Mouse (Mus musculus): ENCODE data around the gene Lsr. TPM values are rescaled to one million over a fixed set of nuclear protein-coding genes. Genes with fewer than 3 reads are reported as not detected.

Gene Lsr
- polyA plus RNA-seq, 1 experiment from 2014 or later: 10.2 TPM

DNA sequence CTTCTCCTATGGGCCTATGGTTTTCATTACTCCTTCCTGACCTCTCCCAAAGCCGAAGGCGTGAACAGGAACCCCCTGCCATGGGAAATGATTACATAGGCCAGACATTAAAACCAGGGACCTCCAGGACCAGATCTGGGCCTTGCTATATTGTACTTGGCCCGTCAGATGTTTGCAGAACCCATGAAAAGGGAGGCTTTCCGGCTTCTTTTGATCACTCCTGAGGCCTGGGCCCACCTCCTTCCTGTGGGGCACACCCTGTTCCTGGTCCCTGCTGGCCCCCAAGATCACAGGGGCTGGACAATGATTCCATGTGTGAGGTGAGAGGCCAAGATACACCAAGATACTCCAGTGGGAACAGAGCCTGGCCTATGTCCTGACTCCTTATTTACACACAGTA is 4.1 kb downstream of the Lsr start:
- Histone ChIP-seq H3K4me3 (ENCODE audit: low read depth, low read length) (no peak overlapping the region), H3K9ac (replicated peaks; ENCODE audit: low read depth, low read length) (no peak overlapping the region), H3K36me3 (ENCODE audit: control insufficient read depth, insufficient read depth, low read length) (no peaks in the 10 kb centered on the region), H3K9me3 (ENCODE audit: control insufficient read depth, low read length) (no peaks in the 10 kb centered on the region), H3K27ac (ENCODE audit: low read depth, low read length) (no peak overlapping the region), H3K4me1 (ENCODE audit: control insufficient read depth, insufficient read depth, low read length) (peaks cover 7% of the 10 kb centered on the region; the same call in 1 of the 2 replicates), H3K4me2 (ENCODE audit: low read depth, low read length) (no peak overlapping the region), H3K27me3 (ENCODE audit: control insufficient read depth, insufficient read depth, low read length) (peaks cover 11% of the 10 kb centered on the region)
- WGBS: 85% methylated on average over 4 of the region's 4 CpGs
- no peak for ATAC-seq (ENCODE audit: low read depth)

DNA sequence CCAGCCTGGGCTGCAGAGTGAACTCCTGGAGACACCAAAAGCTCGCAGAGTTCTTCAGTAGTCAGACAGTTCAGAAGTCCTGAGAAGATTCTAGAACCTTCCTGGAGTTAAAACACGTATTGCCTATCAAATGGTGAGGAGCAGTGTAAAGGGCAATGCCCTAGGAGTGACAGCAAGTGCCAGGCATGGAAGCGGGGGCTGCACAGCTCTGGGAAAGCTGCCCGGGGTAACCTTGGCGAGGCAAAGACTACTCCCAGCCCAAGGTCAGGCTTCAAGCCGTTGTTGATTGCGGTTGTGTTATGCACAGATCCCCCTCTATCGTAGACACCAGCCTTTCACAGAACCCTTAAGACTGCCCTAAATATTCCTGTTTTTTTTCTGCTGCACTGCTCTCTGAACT is 4.7 kb downstream of the Lsr start:
- ATAC-seq (ENCODE audit: low read depth): no peak
- H3K27ac ChIP-seq (ENCODE audit: low read depth, low read length): no peak overlapping the region
- no peak overlapping the region for H3K4me2 ChIP-seq (ENCODE audit: low read depth, low read length)
- H3K4me3 ChIP-seq (ENCODE audit: low read depth, low read length): no peak overlapping the region
- H3K36me3 ChIP-seq (ENCODE audit: control insufficient read depth, insufficient read depth, low read length): no peaks in the 10 kb centered on the region
- H3K4me1 ChIP-seq (ENCODE audit: control insufficient read depth, insufficient read depth, low read length): peaks cover 6% of the 10 kb centered on the region; the same call in 1 of the 2 replicates
- WGBS: 94% methylated on average over 8 of the region's 8 CpGs
- H3K9me3 ChIP-seq (ENCODE audit: control insufficient read depth, low read length): no peaks in the 10 kb centered on the region
- H3K9ac ChIP-seq (replicated peaks; ENCODE audit: low read depth, low read length): no peak overlapping the region
- peaks cover 11% of the 10 kb centered on the region for H3K27me3 ChIP-seq (ENCODE audit: control insufficient read depth, insufficient read depth, low read length)

DNA sequence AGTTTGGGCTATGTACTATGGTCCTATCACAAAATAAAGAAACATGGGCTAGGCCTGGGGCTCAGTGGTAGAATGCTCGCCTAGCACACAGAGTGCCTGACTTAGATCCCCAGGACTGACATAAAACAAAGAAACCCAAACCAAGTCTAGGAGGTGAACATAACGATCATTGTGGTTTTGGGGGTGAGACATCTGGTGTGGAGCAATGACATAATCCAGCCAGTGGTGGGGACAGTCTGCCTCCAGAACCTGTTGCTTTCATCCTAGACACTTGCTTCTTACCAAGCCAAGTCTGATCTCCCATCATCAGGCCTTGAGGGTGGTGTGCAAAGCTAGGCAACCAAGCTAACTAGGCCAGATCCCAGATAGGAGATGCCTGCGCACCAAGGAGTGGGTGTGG is 6.6 kb downstream of the Lsr start:
- Histone ChIP-seq H3K36me3 (ENCODE audit: control insufficient read depth, insufficient read depth, low read length) (no peaks in the 10 kb centered on the region), H3K4me2 (ENCODE audit: low read depth, low read length) (no peak overlapping the region), H3K4me3 (ENCODE audit: low read depth, low read length) (no peak overlapping the region), H3K9me3 (ENCODE audit: control insufficient read depth, low read length) (no peaks in the 10 kb centered on the region), H3K9ac (replicated peaks; ENCODE audit: low read depth, low read length) (no peak overlapping the region), H3K4me1 (ENCODE audit: control insufficient read depth, insufficient read depth, low read length) (no peaks in the 10 kb centered on the region), H3K27me3 (ENCODE audit: control insufficient read depth, insufficient read depth, low read length) (no peaks in the 10 kb centered on the region), H3K27ac (ENCODE audit: low read depth, low read length) (no peak overlapping the region)
- WGBS: 88% methylated on average over 3 of the region's 3 CpGs
- no peak for ATAC-seq (ENCODE audit: low read depth)

DNA sequence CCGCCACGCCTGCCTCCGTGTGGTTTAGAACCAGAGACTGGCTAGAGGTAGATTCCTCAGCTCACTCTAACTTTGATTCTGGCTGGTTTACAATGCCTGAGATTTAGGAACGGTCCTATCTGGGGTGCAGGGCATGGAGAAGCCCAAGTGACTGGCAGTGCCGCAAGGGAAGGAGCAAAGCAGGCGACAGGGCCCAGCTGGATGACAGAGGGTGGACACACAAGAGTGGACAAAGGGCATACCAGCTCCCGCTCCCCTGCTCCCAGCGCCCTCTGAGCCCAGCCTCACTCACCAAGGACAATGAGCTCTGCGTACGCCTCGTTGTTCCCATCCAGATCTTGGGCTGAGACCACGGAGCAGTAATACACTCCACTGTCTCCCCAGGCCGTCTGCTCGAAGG is 7.6 kb downstream of the Lsr start:
- no peak for ATAC-seq (ENCODE audit: low read depth)

DNA sequence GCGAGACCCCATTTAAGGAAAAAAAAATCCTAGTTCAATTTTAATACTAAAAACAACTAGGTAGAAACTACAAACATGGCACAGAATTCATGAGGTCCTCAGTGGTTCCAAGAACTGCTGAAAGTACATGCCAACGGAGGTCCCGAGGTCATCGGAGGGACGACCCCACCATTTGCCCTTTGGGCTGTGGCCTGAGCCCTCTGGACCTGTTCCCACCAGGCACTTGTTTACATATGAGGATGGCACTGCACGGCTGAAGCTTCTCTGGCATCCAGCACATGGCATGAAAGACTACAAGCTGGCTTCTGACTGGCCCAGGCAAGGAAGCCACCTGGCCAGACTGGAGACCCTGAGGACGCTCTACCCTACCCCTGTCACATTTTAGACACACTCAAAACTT is 8.9 kb downstream of the Lsr start:
- no peaks in the 10 kb centered on the region for H3K4me1 ChIP-seq (ENCODE audit: control insufficient read depth, insufficient read depth, low read length)
- no peaks in the 10 kb centered on the region for H3K36me3 ChIP-seq (ENCODE audit: control insufficient read depth, insufficient read depth, low read length)
- H3K27ac ChIP-seq (ENCODE audit: low read depth, low read length): no peak overlapping the region
- no peak for ATAC-seq (ENCODE audit: low read depth)
- 90% methylated on average over 7 of the region's 7 CpGs for WGBS
- no peak overlapping the region for H3K4me2 ChIP-seq (ENCODE audit: low read depth, low read length)
- no peaks in the 10 kb centered on the region for H3K9me3 ChIP-seq (ENCODE audit: control insufficient read depth, low read length)
- H3K9ac ChIP-seq (replicated peaks; ENCODE audit: low read depth, low read length): no peak overlapping the region
- no peaks in the 10 kb centered on the region for H3K27me3 ChIP-seq (ENCODE audit: control insufficient read depth, insufficient read depth, low read length)
- no peak overlapping the region for H3K4me3 ChIP-seq (ENCODE audit: low read depth, low read length)

More for the DNA sequence above, 7.6 kb downstream of the Lsr start:
- Histone ChIP-seq H3K27me3 (ENCODE audit: control insufficient read depth, insufficient read depth, low read length) (no peaks in the 10 kb centered on the region), H3K4me1 (ENCODE audit: control insufficient read depth, insufficient read depth, low read length) (no peaks in the 10 kb centered on the region), H3K4me2 (ENCODE audit: low read depth, low read length) (no peak overlapping the region), H3K27ac (ENCODE audit: low read depth, low read length) (no peak overlapping the region), H3K9ac (replicated peaks; ENCODE audit: low read depth, low read length) (no peak overlapping the region), H3K9me3 (ENCODE audit: control insufficient read depth, low read length) (no peaks in the 10 kb centered on the region), H3K36me3 (ENCODE audit: control insufficient read depth, insufficient read depth, low read length) (no peaks in the 10 kb centered on the region), H3K4me3 (ENCODE audit: low read depth, low read length) (no peak overlapping the region)
- WGBS: 56% methylated on average over 14 of the region's 14 CpGs

DNA sequence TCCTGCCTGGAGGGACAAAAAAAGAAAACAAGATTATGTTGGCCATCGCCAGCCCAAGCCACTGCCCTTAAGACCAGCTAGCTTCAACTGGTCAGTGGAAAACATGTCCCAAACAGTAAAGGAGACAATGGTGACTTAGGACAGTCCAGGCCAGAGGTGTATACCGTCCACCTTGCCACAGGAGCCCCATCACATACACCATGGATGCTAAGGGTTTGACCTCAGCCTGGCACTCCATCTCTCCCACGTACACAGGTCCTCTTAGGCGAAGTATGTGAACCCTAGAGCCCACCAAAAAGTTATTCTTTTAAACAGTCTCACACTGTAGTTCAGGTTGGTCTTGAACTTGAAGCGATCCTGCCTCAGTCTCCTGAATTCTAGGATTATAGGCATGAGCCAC is 10.4 kb downstream of the Lsr start:
- 95% methylated on average over 5 of the region's 5 CpGs for WGBS
- H3K9ac ChIP-seq (replicated peaks; ENCODE audit: low read depth, low read length): no peak overlapping the region
- H3K4me3 ChIP-seq (ENCODE audit: low read depth, low read length): no peak overlapping the region
- H3K4me1 ChIP-seq (ENCODE audit: control insufficient read depth, insufficient read depth, low read length): peaks cover 5% of the 10 kb centered on the region; the same call in 1 of the 2 replicates
- H3K36me3 ChIP-seq (ENCODE audit: control insufficient read depth, insufficient read depth, low read length): no peaks in the 10 kb centered on the region
- H3K4me2 ChIP-seq (ENCODE audit: low read depth, low read length): no peak overlapping the region
- H3K27me3 ChIP-seq (ENCODE audit: control insufficient read depth, insufficient read depth, low read length): no peaks in the 10 kb centered on the region
- no peaks in the 10 kb centered on the region for H3K9me3 ChIP-seq (ENCODE audit: control insufficient read depth, low read length)
- ATAC-seq (ENCODE audit: low read depth): no peak
- H3K27ac ChIP-seq (ENCODE audit: low read depth, low read length): no peak overlapping the region

DNA sequence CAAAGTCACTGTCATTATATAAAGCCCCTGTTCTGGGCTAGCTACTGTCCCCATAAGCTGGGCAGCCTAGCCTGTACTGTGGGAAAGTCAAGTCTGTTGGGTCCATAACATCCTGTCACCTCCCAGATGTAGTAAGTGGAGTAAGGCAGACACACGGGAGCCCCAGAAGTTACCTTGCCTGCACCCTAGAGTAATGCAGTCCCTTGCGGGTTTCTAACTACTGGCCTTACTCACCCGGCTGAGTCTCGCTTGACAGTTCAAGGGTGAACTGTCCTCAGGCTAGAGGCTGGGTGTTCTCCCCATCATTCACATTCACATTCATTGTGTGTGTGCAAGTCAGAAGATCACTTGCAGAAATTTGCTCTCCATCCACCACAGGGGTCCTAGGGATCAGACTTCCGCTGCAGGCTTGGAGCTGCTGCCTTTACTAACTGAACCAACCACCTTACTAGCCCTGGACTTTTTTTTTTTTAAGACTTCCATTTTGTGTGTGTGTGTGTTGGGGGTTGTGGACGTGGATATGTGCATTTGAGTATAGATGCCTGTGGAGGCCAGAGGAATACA is 13.4 kb downstream of the Lsr start:
- no peaks in the 10 kb centered on the region for H3K27me3 ChIP-seq (ENCODE audit: control insufficient read depth, insufficient read depth, low read length)
- no peak overlapping the region for H3K9ac ChIP-seq (replicated peaks; ENCODE audit: low read depth, low read length)
- ATAC-seq (ENCODE audit: low read depth): no peak
- 86% methylated on average over 6 of the region's 6 CpGs for WGBS
- no peaks in the 10 kb centered on the region for H3K36me3 ChIP-seq (ENCODE audit: control insufficient read depth, insufficient read depth, low read length)
- H3K4me3 ChIP-seq (ENCODE audit: low read depth, low read length): no peak overlapping the region
- no peak overlapping the region for H3K4me2 ChIP-seq (ENCODE audit: low read depth, low read length)
- H3K27ac ChIP-seq (ENCODE audit: low read depth, low read length): no peak overlapping the region
- no peaks in the 10 kb centered on the region for H3K9me3 ChIP-seq (ENCODE audit: control insufficient read depth, low read length)
- peaks cover 13% of the 10 kb centered on the region for H3K4me1 ChIP-seq (ENCODE audit: control insufficient read depth, insufficient read depth, low read length)

DNA sequence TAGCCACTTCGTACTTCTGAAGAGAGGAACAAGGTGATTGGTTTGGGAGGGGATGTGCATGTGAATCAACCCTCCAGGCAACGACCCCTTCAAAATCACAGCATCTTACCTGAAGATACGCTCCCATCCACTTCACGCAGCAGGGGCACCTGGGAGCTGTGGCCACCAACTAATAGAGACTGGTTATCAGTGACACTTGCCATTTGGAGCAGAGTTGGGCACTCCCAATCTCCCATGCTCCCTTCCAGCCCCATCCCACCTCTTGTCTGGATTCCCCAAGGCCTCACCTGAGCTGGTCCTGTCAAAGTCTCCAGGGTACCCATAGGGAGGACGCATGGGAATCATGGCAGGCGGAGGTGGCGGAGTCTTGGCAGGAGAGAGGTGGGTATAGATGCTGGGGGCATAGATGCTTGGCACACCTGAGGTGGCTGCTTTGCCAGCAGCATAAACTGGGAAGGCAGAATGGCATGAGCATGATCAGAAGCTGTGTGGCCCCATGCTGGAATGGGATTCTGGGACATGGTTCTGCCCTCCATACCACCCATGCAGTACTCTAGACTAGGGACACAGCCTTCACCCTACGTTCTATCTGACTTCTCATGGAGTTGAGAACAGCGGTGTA is 14.3 kb downstream of the Lsr start:
- Histone ChIP-seq H3K27ac (ENCODE audit: low read depth, low read length) (no peak overlapping the region), H3K9me3 (ENCODE audit: control insufficient read depth, low read length) (no peaks in the 10 kb centered on the region), H3K4me1 (ENCODE audit: control insufficient read depth, insufficient read depth, low read length) (peaks cover 13% of the 10 kb centered on the region), H3K4me3 (ENCODE audit: low read depth, low read length) (no peak overlapping the region), H3K36me3 (ENCODE audit: control insufficient read depth, insufficient read depth, low read length) (peaks cover 1% of the 10 kb centered on the region; the same call in 1 of the 2 replicates), H3K9ac (replicated peaks; ENCODE audit: low read depth, low read length) (no peak overlapping the region), H3K27me3 (ENCODE audit: control insufficient read depth, insufficient read depth, low read length) (no peaks in the 10 kb centered on the region), H3K4me2 (ENCODE audit: low read depth, low read length) (no peak overlapping the region)
- no peak for ATAC-seq (ENCODE audit: low read depth)
- WGBS: 98% methylated on average over 9 of the region's 9 CpGs

DNA sequence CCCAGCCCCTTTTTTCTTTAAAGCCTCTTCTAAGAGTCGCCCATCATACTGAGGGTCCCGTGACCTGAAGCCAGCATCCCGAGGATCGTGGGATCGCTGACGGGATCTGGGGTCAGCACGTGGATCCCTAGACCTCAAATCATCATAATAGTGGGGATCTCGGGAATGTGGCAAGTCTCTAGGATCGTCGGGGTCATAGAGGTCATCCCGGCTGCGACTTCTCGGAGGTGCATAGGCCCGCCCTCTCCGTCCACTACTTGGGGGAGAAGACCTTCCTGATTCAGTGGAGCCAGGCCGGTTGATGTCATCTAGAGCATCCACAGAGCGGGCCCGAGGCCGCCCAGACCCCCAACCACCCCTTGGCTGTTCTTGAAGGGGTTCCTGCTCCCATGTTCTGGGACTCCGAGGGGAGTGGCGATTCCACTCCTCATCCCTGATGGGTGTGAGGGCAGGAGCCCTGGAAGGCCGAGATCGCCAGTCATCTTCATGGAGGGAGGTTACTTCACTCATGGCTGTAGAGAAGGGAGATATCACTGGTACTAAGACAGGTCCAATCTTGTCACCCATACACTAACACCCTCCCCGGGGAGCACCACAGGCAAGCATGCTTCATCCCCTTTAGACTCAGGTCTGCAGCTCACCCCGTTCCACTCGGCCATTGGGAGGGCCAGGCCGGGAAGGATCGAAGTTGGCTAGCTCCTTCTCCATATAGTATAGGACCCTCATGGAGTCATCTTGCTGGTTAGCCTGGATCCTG is 15.0 kb downstream of the Lsr start:
- Histone ChIP-seq H3K9ac (replicated peaks; ENCODE audit: low read depth, low read length) (peak overlapping the region; percentile 99; the same call in 1 of the 2 replicates), H3K4me2 (ENCODE audit: low read depth, low read length) (peak overlapping the region; percentile 65), H3K27ac (ENCODE audit: low read depth, low read length) (peak overlapping the region; percentile 98; the same call in 1 of the 2 replicates), H3K36me3 (ENCODE audit: control insufficient read depth, insufficient read depth, low read length) (peaks cover 6% of the 10 kb centered on the region), H3K4me1 (ENCODE audit: control insufficient read depth, insufficient read depth, low read length) (peaks cover 13% of the 10 kb centered on the region), H3K9me3 (ENCODE audit: control insufficient read depth, low read length) (no peaks in the 10 kb centered on the region), H3K27me3 (ENCODE audit: control insufficient read depth, insufficient read depth, low read length) (no peaks in the 10 kb centered on the region), H3K4me3 (ENCODE audit: low read depth, low read length) (peak overlapping the region; percentile 82)
- 71% methylated on average over 28 of the region's 28 CpGs for WGBS
- ATAC-seq (ENCODE audit: low read depth): no peak
